Mouse (Mus musculus) hindbrain, embryonic 15.5 days (tissue): ENCODE measurements around the gene Tlk2. TPM values are rescaled to one million over a fixed set of nuclear protein-coding genes. Genes with fewer than 3 reads are reported as not detected.

Experiments used
- ATAC-seq: fragments of 200-750 bp; cut with Nextera tagmentation; 2 replicates; pipeline ENCODE4 v1.8.0; 2017; ENCODE audit warnings: low read depth, moderate number of reproducible peaks, moderate TSS enrichment; ENCODE audit not compliant: low FRiP score
- H3K27ac ChIP-seq: fragments of 300-500 bp; sonication (generic); replicated peaks from 2 replicates; pipeline ENCODE4 v1.5.1; 2015; ENCODE audit warnings: mild to moderate bottlenecking, inconsistent platforms
- H3K27me3 ChIP-seq: fragments of 300-500 bp; sonication (generic); 2 replicates; pipeline ENCODE4 v1.6.1; 2015; ENCODE audit warnings: control low read depth, inconsistent platforms
- H3K36me3 ChIP-seq: fragments of 300-500 bp; sonication (generic); 2 replicates; pipeline ENCODE4 v1.6.1; 2015; ENCODE audit warnings: control low read depth, inconsistent platforms
- H3K4me1 ChIP-seq: fragments of 300-500 bp; sonication (generic); replicated peaks from 2 replicates; pipeline ENCODE4 v1.6.1; 2015; ENCODE audit warnings: control low read depth, inconsistent platforms
- H3K4me2 ChIP-seq: fragments of 300-500 bp; sonication (generic); 2 replicates; pipeline ENCODE4 v1.6.1; 2015; ENCODE audit warnings: moderate library complexity, mild to moderate bottlenecking, inconsistent platforms
- H3K4me3 ChIP-seq: fragments of 300-500 bp; sonication (generic); 2 replicates; pipeline ENCODE4 v1.5.1; 2015; ENCODE audit warnings: mild to moderate bottlenecking, inconsistent platforms
- H3K9ac ChIP-seq: fragments of 300-500 bp; sonication (generic); 2 replicates; pipeline ENCODE4 v1.6.1; 2015; ENCODE audit warnings: inconsistent platforms
- H3K9me3 ChIP-seq: fragments of 300-500 bp; sonication (generic); 2 replicates; pipeline ENCODE4 v1.6.1; 2016; ENCODE audit warnings: control low read depth, inconsistent platforms
- WGBS: fragments of 180-500 bp; shearing (Covaris S2); methylation state at CpG from one replicate; pipeline ENCODE4 v1.1.7; 2015; 5-methylcytosine and 5-hydroxymethylcytosine counted together
- polyA plus RNA-seq: library from polyadenylated mRNA; unstranded; fragments of >200 nt; fragmentation: Nextera tagmentation; extraction: Ambion mirVana; gene quantifications from 2 replicates; pipeline ENCODE4 v1.2.1, GENCODE M21; 2015

Gene Tlk2
- polyA plus RNA-seq, 1 experiment from 2014 or later, result 18.9 TPM

GRCm38 (mm10) chr11:105281291-105281690 lies 102.7 kb downstream of the Tlk2 start:
- no peak overlapping the region for H3K27ac ChIP-seq
- H3K4me3 ChIP-seq, result no peak overlapping the region
- no peaks in the 10 kb centered on the region for H3K4me1 ChIP-seq
- no peaks in the 10 kb centered on the region for H3K27me3 ChIP-seq
- no peak overlapping the region for H3K4me2 ChIP-seq
- H3K9ac ChIP-seq, result no peak overlapping the region
- no peaks in the 10 kb centered on the region for H3K9me3 ChIP-seq
- peaks cover 40% of the 10 kb centered on the region for H3K36me3 ChIP-seq
- WGBS, result 83% methylated on average over 7 of the region's 7 CpGs
- ATAC-seq, result no peak

- Histone ChIP-seq H3K4me1 (no peaks in the 10 kb centered on the region), H3K9ac (no peak overlapping the region), H3K4me2 (no peak overlapping the region), H3K27me3 (no peaks in the 10 kb centered on the region), H3K36me3 (peaks cover 34% of the 10 kb centered on the region), H3K9me3 (no peaks in the 10 kb centered on the region), H3K27ac (no peak overlapping the region), H3K4me3 (no peak overlapping the region)
- no peak for ATAC-seq
- WGBS, result 83% methylated on average over 12 of the region's 12 CpGs
Observed at GRCm38 (mm10) chr11:105281763-105282459, 103.3 kb downstream of the Tlk2 start.

GRCm38 (mm10) chr11:105282460-105282859 lies 103.9 kb downstream of the Tlk2 start:
- Histone ChIP-seq H3K4me2 (no peak overlapping the region), H3K36me3 (peaks cover 32% of the 10 kb centered on the region), H3K27me3 (no peaks in the 10 kb centered on the region), H3K4me3 (no peak overlapping the region), H3K4me1 (no peaks in the 10 kb centered on the region), H3K9ac (no peak overlapping the region), H3K9me3 (no peaks in the 10 kb centered on the region), H3K27ac (no peak overlapping the region)
- 65% methylated on average over 2 of the region's 2 CpGs for WGBS
- ATAC-seq, result no peak

- Histone ChIP-seq H3K4me3 (no peak overlapping the region), H3K27me3 (no peaks in the 10 kb centered on the region), H3K9ac (no peak overlapping the region), H3K4me2 (no peak overlapping the region), H3K27ac (no peak overlapping the region), H3K4me1 (no peaks in the 10 kb centered on the region), H3K36me3 (peaks cover 35% of the 10 kb centered on the region), H3K9me3 (no peaks in the 10 kb centered on the region)
- ATAC-seq, result no peak
- 97% methylated on average over 9 of the region's 9 CpGs for WGBS
Observed at GRCm38 (mm10) chr11:105283016-105283415, 104.4 kb downstream of the Tlk2 start.

- 56% methylated on average over 3 of the region's 3 CpGs for WGBS
- Histone ChIP-seq H3K9ac (no peak overlapping the region), H3K9me3 (no peaks in the 10 kb centered on the region), H3K4me3 (no peak overlapping the region), H3K36me3 (peaks cover 38% of the 10 kb centered on the region), H3K27me3 (0 out of 2 replicates have a peak, but pooled peaks cover under 1% of the 10 kb centered on the region), H3K27ac (no peak overlapping the region), H3K4me1 (no peaks in the 10 kb centered on the region), H3K4me2 (no peak overlapping the region)
- ATAC-seq, result no peak
Observed at GRCm38 (mm10) chr11:105285720-105286119, 107.1 kb downstream of the Tlk2 start.

- H3K27me3 ChIP-seq, result 0 out of 2 replicates have a peak, but pooled peaks cover 8% of the 10 kb centered on the region
- 81% methylated on average over 3 of the region's 3 CpGs for WGBS
- no peak overlapping the region for H3K4me3 ChIP-seq
- no peak overlapping the region for H3K9ac ChIP-seq
- ATAC-seq, result no peak
- peaks cover 27% of the 10 kb centered on the region for H3K4me1 ChIP-seq
- H3K27ac ChIP-seq, result no peak overlapping the region
- H3K4me2 ChIP-seq, result no peak overlapping the region
- no peaks in the 10 kb centered on the region for H3K9me3 ChIP-seq
- peaks cover 23% of the 10 kb centered on the region for H3K36me3 ChIP-seq
Observed at GRCm38 (mm10) chr11:105289403-105289802, 110.8 kb downstream of the Tlk2 start.

- Histone ChIP-seq H3K27me3 (0 out of 2 replicates have a peak, but pooled peaks cover 8% of the 10 kb centered on the region), H3K27ac (peak overlapping the region; percentile 61), H3K9ac (peak overlapping the region; percentile 46; the same call in 1 of the 2 replicates), H3K4me3 (peak overlapping the region; percentile 52), H3K4me1 (peaks cover 27% of the 10 kb centered on the region), H3K4me2 (peak overlapping the region; percentile 97), H3K36me3 (peaks cover 13% of the 10 kb centered on the region), H3K9me3 (no peaks in the 10 kb centered on the region)
- ATAC-seq, result 0 out of 2 replicates have a peak, but pooled peaks have one; percentile 4
- 5% methylated on average over 10 of the region's 10 CpGs for WGBS
Observed at GRCm38 (mm10) chr11:105291681-105292123, 113.1 kb downstream of the Tlk2 start.

- ATAC-seq, result peak; percentile 66
- H3K9me3 ChIP-seq, result no peaks in the 10 kb centered on the region
- 0 out of 2 replicates have a peak, but pooled peaks cover 8% of the 10 kb centered on the region for H3K27me3 ChIP-seq
- H3K4me2 ChIP-seq, result peak within 1 kb of the TSS; percentile 97
- peak within 1 kb of the TSS; percentile 61 for H3K27ac ChIP-seq
- H3K9ac ChIP-seq, result peak within 1 kb of the TSS; percentile 46
- WGBS, result under 1% methylated on average over 71 of the region's 75 CpGs
- peaks cover 27% of the 10 kb centered on the region for H3K4me1 ChIP-seq
- H3K4me3 ChIP-seq, result peak within 1 kb of the TSS; percentile 52
- H3K36me3 ChIP-seq, result peaks cover 10% of the 10 kb centered on the region; the same call in 1 of the 2 replicates
Observed at GRCm38 (mm10) chr11:105292124-105293071, 113.8 kb downstream of the Tlk2 start, which contains the start of gene Mrc2. Mrc2 (plus strand) TSS chr11:105292643.

GRCm38 (mm10) chr11:105293101-105293581 lies 114.5 kb downstream of the Tlk2 start:
- peak; percentile 35; the same call in 1 of the 2 replicates for ATAC-seq
- WGBS, result 1% methylated on average over 26 of the region's 26 CpGs
- Histone ChIP-seq H3K4me2 (peak overlapping the region; percentile 97), H3K36me3 (peaks cover 4% of the 10 kb centered on the region; the same call in 1 of the 2 replicates), H3K9me3 (no peaks in the 10 kb centered on the region), H3K27ac (0 out of 2 replicates have a peak overlapping the region, but pooled peaks have one; percentile 5), H3K9ac (peak overlapping the region; percentile 15; the same call in 1 of the 2 replicates), H3K4me3 (peak overlapping the region; percentile 52), H3K27me3 (0 out of 2 replicates have a peak, but pooled peaks cover 8% of the 10 kb centered on the region), H3K4me1 (peaks cover 27% of the 10 kb centered on the region)

GRCm38 (mm10) chr11:105293901-105294494 lies 115.4 kb downstream of the Tlk2 start:
- no peak for ATAC-seq
- Histone ChIP-seq H3K4me3 (peak overlapping the region; percentile 52), H3K4me2 (peak overlapping the region; percentile 97), H3K36me3 (peaks cover 4% of the 10 kb centered on the region; the same call in 1 of the 2 replicates), H3K27me3 (0 out of 2 replicates have a peak, but pooled peaks cover 8% of the 10 kb centered on the region), H3K9me3 (no peaks in the 10 kb centered on the region), H3K27ac (peak overlapping the region; percentile 17; the same call in 1 of the 2 replicates), H3K9ac (no peak overlapping the region), H3K4me1 (peaks cover 27% of the 10 kb centered on the region)
- 3% methylated on average over 9 of the region's 9 CpGs for WGBS

- H3K4me1 ChIP-seq, result peaks cover 27% of the 10 kb centered on the region
- no peak overlapping the region for H3K4me3 ChIP-seq
- H3K4me2 ChIP-seq, result no peak overlapping the region
- no peaks in the 10 kb centered on the region for H3K36me3 ChIP-seq
- no peaks in the 10 kb centered on the region for H3K9me3 ChIP-seq
- H3K27me3 ChIP-seq, result 0 out of 2 replicates have a peak, but pooled peaks cover 4% of the 10 kb centered on the region
- WGBS, result 87% methylated on average over 10 of the region's 10 CpGs
- no peak overlapping the region for H3K27ac ChIP-seq
- no peak overlapping the region for H3K9ac ChIP-seq
- ATAC-seq, result no peak
Observed at GRCm38 (mm10) chr11:105296084-105296483, 117.5 kb downstream of the Tlk2 start.
